Mouse (Mus musculus) kidney, adult 8-10 months (tissue): ENCODE results near the gene Mdm2.
"Not testable (repeated sequence)": the region's sequence is repeated elsewhere in the genome, so short reads cannot be mapped to it uniquely, and the experiment has no call there.

ENCODE experiments used
- DNase-seq, 2 experiments: peaks; one replicate each; pipeline ENCODE4 v3.0.0; 2022

Gene Mdm2

DNA sequence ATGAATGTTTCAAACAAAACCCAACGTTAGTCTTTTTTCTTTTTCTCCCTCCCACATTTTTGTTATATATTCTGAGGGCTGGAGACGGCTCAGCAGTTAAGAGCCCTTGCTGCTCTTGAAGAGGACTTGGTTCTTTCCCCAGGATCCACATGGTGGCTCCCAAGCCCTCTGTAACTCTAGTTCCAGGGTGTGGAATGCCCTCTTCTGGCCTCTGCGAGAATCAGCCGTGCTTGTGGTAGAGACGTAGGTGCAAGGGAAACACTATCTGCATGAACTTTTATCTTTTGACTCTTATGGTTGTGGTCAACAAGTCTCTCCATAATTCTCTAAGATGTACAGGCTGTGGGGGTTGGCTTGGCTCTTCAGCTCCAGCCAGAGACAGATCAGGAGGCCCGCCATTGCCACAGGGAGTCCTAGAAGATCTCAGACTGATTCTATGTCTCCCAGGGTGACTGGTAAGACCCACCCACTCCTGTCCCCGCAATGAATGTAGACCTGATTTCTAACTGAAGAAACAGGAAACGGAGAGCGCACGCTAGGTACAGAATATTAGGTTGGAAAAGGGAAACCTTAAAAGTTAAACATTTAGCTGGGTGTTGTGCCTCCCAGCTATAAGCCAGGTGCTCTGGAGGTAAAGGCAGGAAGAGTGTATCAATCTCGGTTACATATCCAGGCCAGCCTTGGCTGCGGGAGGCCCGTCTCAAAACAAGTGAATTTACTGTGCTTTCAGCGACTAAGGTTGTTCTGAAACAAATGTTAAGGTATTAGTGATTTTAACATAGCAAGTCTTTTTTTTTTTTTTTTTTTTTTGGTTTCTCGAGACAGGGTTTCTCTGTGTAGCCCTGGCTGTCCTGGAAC is 20.9 kb upstream of the Mdm2 start:
- peak; percentile 81 to 83 for DNase-seq

DNA sequence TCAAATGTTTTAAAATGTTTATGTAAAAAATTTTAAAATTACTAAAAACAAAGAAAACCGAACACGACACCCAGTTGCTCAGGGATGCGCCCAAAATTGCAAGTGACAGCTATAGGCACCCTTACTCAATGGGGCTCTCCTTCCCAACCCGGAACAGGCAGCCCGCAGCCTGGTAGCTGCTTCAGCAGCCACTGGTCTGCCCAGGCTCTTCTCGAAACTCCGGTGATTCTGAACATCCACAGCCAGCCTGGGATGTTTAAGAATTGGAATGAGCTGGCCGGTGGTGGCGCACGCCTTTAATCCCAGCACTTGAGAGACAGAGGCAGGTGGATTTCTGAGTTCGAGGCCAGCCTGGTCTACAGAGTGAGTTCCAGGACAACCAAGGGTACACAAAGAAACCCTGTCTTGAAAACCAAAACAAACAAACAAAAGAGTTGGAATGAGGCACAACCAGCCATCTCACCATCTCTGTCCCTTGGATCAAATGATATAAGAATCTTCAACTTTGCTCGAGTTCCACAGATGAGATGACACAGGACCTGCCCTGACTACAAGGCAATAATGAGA is 20.2 kb upstream of the Mdm2 start:
- DNase-seq = no peak

DNA sequence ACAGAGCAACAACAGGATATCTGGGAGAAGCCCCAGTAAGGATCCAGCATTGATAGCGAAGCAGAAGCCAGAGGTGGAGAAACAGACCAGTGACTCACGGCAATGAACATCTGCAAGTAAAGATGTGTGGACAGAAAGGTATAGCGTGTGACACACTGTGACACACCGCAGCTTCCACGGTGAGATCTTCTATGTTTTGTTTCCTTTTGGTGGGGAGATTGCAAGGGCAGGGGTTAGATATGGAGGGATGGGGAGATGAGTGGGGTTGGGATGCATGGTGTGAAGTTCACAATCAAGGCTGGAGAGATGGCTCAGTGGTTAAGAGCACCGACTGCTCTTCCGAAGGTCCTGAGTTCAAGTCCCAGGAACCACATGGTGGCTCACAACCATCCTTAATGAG is 19.6 kb upstream of the Mdm2 start:
- no peak for DNase-seq

DNA sequence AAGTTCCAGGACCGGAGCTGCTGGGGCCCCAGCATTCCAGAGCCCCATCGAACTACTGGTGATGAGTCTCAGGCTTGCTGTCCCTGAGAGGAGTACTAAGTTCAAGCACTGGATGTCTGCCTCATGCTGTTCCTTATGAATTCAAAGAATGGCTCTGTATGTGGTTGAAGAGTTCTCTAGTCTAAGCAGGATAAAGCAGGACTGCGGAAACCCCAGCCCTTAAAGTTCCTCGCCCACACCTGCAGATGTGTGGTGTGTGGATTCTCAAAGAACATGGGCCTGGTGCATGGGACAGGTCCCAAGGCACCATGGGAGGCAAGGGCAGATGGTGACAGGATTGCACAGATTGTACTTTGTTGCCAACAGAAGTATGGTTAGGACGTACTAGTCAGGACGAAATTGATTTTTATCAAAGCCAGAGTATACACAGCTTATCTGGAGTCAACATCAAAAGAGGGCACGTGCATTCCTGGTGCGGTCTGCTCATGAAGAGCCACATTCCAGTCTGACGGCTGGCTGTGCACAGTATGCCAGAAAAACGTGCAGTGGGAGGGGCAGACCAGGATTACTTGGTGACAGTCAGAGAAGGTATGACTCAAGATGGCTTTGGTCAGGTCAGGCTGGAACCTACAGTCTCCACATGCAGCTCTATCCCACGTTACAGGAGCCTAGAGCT is 18.7 kb upstream of the Mdm2 start:
- DNase-seq = no peak

DNA sequence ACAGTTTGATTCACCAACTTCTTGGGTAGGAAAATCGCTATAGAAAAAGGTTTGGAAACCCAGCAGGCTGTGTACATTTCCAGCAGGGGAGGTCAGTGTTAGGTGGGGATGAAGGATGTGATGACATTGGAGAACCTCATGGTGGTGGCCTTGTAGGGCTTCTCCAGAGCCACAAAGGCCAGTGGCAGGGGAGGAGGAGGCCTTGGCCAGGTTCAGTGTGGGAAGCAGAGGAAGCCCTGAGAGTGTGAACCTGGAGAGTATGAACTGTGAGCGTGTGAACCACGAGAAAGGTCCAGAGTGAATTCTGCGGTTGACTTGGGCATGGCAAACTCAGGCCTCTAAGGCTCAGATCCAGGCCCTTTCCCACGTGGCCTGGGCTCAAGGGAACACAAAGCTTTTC is 18.0 kb upstream of the Mdm2 start:
- no peak for DNase-seq

DNA sequence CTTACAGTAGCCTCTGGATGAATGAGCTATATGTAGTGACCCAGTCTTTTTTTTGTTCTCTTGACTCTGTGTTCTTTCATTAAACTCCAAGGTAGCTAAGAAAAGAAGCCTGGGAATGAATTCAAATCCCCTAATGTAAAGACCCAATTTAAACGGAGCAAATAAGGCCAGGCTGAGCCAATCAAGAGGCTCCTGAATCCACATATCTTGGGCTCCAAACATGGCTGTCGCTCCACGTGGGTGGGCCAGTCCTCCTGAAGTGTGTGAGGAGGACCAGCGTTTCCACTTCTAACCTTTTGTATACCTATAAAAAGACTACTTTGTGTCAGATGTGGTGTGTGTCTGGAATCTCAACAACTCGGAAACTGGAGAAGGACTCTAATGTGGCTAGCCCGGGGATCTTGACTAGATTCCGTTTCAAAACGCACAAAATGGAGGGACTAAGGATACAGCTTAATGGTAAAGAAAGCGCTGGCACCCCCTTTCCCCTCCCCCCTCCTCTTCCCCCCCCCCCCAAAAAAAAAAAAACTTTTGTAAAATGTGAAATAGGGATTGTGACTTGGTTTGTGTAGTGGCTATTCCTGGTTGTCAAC is 17.1 kb upstream of the Mdm2 start:
- no peak for DNase-seq

DNA sequence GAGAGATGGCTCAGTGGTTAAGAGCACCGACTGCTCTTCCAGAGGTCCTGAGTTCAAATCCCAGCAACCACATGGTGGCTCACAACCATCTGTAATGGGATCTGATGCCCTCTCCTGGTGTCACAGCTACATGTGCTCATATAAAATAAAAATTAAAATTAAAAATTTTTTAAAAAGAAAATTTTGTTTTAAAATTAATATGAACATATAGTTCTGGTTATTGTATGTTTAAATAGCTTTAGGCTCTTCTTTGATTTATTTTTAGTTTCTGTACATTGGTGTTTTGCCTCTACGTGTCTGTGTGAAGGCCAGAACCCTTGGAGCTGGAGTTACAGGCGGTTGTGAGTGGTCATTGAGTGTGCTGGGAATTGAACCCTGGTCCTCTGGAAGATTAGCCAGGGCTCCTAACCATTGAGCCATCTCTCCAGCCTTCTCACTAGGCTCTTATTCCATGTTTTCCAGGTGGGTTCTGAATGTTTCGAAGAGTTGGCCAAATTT is 16.4 kb upstream of the Mdm2 start:
- DNase-seq = no peak

DNA sequence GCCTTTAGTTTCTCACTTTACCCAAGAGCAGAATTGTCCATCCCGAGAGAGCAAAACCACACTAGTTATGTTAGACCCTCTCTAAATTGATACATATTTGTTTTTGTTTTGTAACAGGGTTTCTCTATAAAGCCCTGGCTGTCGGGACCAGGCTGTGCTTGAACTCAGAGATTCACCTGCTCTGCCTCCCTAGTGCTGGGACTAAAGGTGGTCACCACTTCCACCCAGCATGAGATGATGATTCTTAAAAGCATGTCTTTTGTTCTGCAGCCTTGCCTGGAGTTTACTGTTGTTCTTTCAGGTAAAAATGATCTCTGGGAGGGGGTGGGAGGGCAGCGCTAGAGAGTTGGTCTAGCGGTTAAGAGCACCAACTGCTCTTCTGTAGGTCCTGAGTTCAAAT is 15.8 kb upstream of the Mdm2 start:
- DNase-seq = no peak

DNA sequence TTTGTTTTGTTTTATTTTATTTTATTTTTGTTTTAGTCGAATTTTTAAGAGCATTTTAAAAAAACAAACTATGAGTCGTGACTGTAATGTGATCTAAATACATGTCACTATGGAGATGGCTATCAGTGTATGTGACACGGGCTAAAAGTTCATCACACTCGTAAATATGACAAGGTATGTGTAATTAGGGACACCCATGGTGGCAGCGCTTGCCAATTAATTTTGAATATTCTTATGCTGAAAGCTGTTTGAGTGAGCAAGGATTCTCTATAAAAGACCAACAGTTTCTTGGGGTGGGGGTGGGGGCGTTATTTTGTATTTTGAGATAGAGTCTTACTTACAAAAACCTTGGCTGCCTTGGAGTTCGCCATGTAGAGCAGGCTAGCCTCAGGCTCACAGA is 15.1 kb upstream of the Mdm2 start:
- no peak for DNase-seq

DNA sequence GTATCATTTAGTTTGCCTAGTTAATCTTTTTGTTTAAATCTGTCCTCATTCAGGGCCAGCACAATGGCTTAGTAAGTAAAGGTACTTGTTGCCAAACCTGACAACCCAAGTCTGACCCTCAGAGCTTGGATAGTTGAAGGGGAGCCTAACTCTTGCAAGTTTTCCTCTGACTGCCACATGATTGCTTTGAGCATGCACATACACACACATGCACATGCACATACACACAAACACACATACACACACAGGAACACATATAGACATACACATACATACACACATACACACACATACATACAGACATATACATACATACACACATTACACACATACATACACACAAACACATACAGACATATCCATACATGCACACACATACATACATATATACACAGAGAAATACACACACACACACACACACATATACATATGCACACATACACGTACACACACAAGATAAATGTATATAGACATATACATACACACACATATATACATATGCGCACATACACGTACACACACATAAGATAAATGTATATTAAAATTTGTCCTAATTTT is 14.3 kb upstream of the Mdm2 start:
- no peak for DNase-seq

DNA sequence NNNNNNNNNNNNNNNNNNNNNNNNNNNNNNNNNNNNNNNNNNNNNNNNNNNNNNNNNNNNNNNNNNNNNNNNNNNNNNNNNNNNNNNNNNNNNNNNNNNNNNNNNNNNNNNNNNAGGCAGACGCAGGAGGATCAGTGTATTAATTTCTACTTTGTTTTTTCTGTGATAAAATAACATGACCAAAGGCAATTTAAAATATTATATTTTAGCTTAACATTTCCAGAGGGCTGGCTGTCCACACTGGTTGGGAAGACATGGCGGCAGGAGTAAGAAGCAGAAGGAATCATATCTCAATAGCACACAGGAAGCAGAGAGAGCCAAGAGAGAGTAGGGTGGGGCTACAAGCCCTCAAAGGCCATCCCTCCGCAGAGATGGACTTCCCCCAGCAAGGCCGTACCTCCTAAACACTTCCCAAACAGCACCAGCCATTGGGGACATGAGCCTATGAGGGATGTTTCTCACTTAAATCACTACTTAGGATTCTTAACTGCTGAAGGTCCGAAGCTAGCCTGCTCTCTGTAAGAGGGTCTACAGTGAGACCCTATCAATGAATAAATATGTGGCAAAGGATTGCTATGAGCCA is 13.7 kb upstream of the Mdm2 start:
- DNase-seq = no peak

DNA sequence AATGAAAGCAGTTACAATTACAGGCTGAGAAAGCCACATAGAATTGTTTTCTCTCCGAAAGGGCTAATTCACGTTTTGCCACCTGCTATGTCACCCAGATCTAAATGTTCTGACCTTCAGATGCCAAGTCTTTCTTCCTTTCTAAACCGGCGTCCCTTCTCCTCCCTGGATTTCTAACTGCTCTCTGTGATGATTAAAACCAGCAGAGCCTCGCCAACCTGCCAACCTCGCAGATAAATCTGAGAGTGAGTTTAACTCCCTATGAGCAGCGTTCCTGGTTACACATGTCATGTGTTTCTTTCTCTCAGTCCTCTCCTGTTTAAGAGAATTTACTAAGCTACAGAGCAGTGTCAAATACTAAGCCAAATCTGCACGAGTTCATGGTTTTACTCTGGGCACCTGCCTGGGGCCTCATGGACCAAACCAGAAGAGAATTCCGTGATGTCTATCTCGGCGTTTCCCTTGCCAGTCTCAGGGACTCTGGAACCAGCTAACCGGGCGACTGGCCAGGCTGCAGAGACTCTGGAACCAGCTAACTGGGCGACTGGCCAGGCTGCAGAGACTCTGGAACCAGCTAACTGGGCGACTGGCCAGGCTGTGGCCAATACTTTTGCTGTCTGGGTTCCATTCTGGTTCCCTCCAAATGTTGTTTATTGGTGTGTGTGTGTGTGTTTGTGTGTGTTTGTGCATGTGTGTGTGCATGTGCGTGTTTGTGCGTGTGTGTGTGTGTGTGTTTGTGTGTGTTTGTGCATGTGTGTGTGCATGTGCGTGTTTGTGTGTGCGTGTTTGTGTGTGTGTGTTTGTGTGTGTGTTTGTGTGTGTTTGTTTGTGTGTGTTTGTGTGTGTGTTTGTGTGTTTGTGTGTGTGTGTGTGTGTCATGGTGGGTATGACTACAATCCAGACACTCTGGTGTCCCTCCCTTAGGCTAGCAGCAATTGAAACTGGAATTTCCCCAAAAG is 7.9 kb upstream of the Mdm2 start:
- DNase-seq = peak; percentile 88 to 93

DNA sequence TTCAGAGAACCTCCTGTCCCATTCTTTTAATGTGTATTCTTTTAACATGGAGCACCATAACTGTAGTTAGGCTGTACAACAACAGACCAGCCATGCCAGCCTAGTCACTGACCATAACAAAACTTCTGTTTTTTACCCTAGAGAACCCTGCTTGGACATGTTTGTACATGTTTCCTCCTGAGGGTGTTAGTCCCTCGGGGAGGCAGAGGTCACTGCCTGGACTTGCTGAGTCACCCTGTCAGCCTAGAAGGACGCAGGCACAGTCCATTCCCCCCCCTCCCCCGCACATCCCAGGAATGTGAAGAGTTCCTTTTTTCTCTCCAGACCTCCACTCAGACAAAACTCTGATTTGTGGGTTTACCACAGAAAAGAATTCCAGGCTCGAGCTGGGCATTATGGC is 7.0 kb upstream of the Mdm2 start:
- DNase-seq = peak; percentile 78 to 79

DNA sequence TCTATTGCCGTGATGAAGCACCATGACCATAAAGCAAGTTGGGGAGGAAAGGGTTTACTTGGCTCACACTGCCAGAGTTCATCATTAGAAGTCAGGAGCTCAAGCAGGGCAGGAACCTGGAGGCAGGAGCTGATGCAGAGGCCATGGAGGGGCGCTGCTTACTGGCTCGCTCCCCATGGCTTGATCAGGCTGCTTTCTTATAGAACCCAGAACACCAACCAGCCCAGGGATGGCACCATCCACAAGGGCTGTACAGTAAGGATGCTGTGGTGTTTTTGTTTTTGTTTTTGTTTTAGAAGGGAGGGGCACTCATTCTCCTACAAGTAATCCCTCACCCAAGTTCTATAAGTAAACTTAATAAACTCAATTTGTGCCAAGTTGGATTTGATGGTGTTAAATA is 6.1 kb upstream of the Mdm2 start:
- no peak for DNase-seq

DNA sequence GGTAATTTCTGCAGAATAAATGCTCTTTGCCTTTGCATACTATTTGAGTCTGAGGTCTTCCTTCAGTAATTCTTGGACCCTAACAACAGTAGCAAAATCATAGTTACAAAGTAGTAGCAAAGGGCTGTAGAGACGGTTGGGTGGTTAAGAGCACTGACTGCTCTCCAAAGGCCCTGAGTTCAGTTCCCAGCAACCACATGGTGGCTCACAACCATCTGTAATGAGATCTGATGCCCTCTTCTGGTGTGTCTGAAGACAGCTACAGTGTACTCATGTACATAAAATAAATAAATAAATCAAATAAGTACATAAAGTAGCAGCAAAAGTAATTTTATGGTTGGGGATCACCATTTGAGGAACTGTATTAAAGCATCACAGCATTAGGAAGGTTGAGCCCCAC is 5.1 kb upstream of the Mdm2 start:
- not testable (repeated sequence) for DNase-seq

DNA sequence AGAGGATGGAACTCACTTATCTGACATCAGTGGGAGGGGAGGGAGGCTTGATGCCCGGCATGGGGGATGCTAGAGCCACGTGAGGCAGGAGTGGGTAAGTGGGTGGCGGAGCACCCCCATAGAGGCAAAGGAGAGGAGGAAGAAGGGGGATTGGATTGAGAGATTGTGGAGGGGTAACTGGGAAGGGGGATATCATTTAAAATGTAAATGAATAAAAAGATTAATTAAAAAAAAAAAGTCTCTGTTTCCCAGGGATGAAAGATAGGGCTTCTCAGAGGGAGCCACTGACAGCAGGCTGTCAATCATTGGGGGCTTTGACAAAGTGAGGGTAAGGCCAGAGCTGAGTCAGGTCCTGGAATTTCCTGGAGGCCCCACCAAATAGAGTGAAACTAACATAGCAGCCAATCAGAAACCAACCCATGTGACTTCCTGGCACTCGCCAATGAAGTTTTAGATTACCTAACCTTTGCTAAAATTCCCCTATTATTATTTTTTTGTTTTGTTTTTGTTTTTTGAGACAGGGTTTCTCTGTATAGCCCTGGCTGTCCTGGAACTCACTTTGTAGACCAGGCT is 4.5 kb upstream of the Mdm2 start:
- DNase-seq = no peak

DNA sequence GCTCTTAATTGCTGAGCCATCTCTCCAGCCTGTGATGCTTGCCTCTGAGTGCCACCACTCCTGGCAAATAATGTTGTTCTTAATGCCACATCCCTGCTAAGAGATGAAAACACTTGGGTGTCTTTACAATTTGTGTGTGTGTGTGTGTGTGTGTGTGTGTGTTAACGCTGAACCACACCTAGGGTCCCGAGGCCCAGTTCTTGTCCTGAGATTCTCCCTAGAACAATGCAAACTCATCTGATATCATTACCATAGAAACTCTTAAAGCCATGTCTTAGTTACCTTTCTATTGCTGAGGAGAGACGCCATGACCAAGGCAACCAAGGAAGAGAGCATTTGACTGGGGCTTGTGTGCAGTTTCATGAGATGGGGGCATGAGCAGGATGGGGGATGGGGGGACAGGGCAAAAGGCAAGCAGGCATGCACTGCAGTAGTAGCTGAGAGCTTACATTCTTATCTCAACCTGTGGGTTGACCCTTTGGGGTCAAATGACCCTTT is 3.5 kb upstream of the Mdm2 start:
- no peak for DNase-seq

DNA sequence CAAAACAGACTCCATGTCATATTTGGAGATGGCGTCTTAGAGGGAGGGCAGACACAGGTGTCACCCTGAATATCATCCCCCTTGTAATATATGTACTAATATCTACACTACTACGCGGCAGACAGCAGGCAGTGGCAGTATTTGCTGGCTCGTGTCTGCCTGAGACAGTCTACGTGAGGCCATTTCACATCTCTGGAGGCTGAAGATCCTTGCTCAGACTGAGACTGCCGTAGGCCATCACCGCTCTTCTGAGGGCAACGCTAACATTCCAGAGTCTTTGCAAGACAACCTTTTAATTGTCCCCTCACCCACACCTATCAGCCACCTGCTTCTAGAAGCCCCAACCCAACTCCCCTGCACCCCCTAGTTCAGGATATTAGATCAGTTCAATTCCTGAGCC is 2.9 kb upstream of the Mdm2 start:
- no peak for DNase-seq

DNA sequence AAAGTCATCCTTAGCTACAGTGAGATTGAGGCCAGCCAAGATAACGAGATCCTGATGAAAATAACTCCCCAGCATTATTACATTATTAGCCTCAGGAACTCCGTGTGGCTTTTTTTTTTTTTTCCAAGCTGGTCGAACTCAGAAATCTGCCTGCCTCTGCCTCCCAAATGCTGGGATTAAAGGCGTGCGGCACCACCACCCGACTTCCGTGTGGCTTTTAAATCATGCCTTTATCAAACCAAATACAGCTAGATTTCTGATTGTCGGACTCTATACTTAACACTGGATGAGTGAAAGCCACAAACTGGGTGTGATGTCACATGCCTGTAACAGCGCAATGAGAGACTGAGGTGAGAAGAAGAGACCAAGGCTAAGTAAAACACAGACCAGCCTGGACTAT is 2.3 kb upstream of the Mdm2 start:
- DNase-seq = no peak

DNA sequence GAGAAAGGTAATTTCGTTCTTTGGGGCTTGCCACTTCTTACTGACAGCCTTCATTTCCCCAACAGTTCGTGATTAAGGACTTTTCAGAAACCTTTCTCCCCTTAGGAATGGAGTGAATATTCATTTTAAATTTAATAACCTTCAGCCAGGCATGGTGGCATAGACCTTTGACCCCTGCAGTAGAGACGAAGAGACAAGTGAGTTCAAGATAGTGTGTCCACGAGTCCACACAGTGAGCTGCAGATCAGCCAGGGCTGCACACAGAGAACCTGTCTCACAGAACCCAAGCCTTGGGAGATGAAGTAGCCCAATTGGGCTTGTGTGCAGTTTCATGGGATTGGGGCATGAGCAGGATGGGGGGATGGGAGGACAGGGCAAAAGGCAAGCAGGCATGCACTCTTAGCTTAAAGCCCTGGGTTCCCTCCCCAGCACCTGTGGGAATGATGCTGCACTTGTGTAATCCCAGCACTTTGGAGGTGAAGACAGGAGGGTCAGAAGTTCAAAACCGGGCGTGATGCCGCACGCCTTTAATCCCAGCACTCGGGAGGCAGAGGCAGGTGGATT is 1.7 kb upstream of the Mdm2 start:
- no peak for DNase-seq

DNA sequence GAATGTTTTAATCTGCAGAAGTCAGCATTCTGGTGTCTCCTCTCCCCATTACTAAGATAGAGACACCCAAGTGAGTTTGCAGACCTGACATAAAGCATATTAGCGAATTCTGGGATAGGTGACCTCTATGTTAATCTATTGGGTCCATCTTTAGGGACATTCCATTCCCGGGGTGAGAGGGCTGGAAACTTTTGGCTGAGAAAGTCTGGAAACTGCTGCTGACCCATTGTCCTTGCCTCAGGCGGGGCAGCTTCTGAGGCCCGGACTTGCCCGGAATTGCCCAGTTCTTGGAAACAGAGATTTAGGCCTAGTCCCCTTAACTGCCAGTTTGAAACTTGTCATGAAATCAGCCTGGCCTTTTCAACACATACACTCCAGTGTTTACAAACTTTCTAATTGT is 850 bp upstream of the Mdm2 start:
- peak; percentile 67 to 72 for DNase-seq
